Mouse (Mus musculus) C2C12 (cell line): ENCODE data around the gene Best3.

ENCODE experiments used
- CEBPB ChIP-seq: IDR thresholded peaks from one replicate; pipeline ENCODE4 v1.6.1; 2011; ENCODE audit warnings: low read depth, mild to moderate bottlenecking, control low read depth, moderate library complexity
- CTCF ChIP-seq: IDR thresholded peaks from one replicate; pipeline ENCODE4 v1.5.1; 2011; ENCODE audit not compliant: control insufficient read depth, insufficient read depth, insufficient read length
- MYOD1 ChIP-seq: IDR thresholded peaks from one replicate; pipeline ENCODE4 v1.6.1; 2011; ENCODE audit warnings: low read depth; ENCODE audit not compliant: control insufficient read depth, insufficient read length
- MYOG ChIP-seq: IDR thresholded peaks from one replicate; pipeline ENCODE4 v1.6.1; 2011; ENCODE audit not compliant: control insufficient read depth, insufficient read length; ENCODE audit errors: extremely low read depth

- TF ChIP-seq CTCF (no peak), MYOG (no peak), CEBPB (no peak), MYOD1 (peak; percentile 58)
Measured at GRCm38 (mm10) chr10:117013689-117014390, 27.7 kb downstream of the Best3 start.
